Mouse (Mus musculus) intestine, embryonic 15.5 days (tissue): ENCODE data around the gene Pcsk6. TPM values are rescaled to one million over a fixed set of nuclear protein-coding genes. Genes with fewer than 3 reads are reported as not detected.
A peak's percentile ranks its signal among the peaks of the same experiment; 100 is the strongest.

Experiments
- ATAC-seq: fragments of 200-750 bp; cut with Nextera tagmentation; 2 replicates; pipeline ENCODE4 v1.8.0; 2017; ENCODE audit warnings: moderate TSS enrichment, moderate library complexity
- H3K27ac ChIP-seq: fragments of 300-500 bp; sonication (generic); 2 replicates; pipeline ENCODE4 v1.5.1; 2015; ENCODE audit warnings: mild to moderate bottlenecking, inconsistent platforms
- H3K27me3 ChIP-seq: fragments of 300-500 bp; sonication (generic); replicated peaks from 2 replicates; pipeline ENCODE4 v1.6.1; 2015; ENCODE audit warnings: inconsistent platforms
- H3K36me3 ChIP-seq: fragments of 300-500 bp; sonication (generic); 2 replicates; pipeline ENCODE4 v1.6.1; 2015; ENCODE audit warnings: inconsistent platforms
- H3K4me1 ChIP-seq: fragments of 300-500 bp; sonication (generic); replicated peaks from 2 replicates; pipeline ENCODE4 v1.6.1; 2015; ENCODE audit warnings: inconsistent platforms
- H3K4me2 ChIP-seq: fragments of 300-500 bp; sonication (generic); replicated peaks from 2 replicates; pipeline ENCODE4 v1.6.1; 2015; ENCODE audit warnings: mild to moderate bottlenecking, inconsistent platforms
- H3K4me3 ChIP-seq: fragments of 300-500 bp; sonication (generic); replicated peaks from 2 replicates; pipeline ENCODE4 v1.5.1; 2015; ENCODE audit warnings: inconsistent platforms
- H3K9ac ChIP-seq: fragments of 300-500 bp; sonication (generic); 2 replicates; pipeline ENCODE4 v1.6.1; 2015; ENCODE audit warnings: inconsistent platforms
- H3K9me3 ChIP-seq: fragments of 300-500 bp; sonication (generic); 2 replicates; pipeline ENCODE4 v1.6.1; 2016; ENCODE audit warnings: inconsistent platforms
- WGBS: fragments of 180-500 bp; shearing (Covaris S2); methylation state at CpG from one replicate; pipeline ENCODE4 v1.1.7; 2015; 5-methylcytosine and 5-hydroxymethylcytosine counted together
- polyA plus RNA-seq: library from polyadenylated mRNA; unstranded; fragments of >200 nt; fragmentation: Nextera tagmentation; extraction: Ambion mirVana; gene quantifications from 2 replicates; pipeline ENCODE4 v1.2.1, GENCODE M21; 2015

Pcsk6 gene
- polyA plus RNA-seq, 1 experiment from 2014 or later, result 2.6 TPM

DNA sequence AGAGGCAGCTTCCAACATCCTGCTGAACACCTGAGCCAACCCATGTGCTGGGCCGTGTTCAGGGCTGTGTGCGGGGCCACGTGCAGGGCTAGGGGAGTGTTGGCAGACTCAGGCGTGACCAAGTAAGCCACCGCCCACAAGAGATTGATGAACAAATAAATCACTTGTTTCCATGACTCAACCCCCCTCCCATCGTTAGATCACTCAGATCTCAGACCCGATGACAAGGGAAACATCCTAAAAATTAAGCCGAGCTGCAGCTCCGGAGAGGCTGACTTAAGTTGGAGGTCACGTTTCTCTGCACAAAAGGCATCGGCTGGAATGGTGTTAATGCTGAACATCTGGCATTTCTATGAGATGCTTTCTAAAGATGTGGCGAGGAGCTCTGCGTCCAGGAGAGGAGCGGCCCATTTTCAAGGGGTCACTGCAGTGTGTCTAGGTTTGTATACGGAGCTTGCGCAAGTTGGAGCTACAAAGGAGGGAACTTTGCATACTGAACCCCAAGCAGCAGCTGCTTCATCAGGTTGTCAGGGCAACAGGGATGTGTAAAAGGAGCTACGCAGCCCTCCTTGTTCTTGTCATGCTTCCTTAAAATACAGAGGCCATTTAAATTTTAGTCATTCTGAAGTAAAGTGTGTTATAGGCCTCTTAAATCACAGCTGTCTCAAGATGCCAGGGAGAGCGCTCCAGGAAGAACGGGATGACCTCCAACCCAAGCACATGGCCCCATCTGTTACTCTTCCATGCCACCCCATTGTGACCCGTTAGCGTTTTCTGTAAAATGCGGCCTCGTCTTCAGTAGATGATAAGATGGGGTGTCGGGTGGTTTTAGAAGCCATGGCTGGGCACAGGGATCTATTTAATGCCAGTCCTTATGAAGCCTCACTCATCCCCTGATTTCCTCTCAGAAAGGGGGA is 94.0 kb downstream of the Pcsk6 start:
- H3K4me2 ChIP-seq, result no peak overlapping the region

DNA sequence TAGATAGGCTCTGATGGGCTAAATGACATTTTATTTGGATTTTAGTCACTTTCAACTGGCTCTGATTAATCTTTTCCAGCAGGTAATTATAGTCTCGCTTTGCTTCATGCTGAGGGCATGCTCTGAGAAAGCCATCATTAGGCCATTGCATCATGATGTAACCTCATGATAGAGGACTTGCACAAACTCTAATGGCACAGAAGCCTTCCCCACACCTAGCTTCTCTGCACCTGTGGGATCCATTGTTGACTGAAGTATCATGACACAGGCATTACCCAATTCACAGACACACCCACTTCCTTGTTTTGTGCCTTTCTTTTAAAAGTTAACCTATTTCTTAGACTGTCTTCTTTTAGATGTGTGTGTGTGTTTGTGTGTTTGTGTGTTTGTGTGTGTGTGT is 95.7 kb downstream of the Pcsk6 start:
- Histone ChIP-seq H3K36me3 (no peaks in the 10 kb centered on the region), H3K27me3 (no peaks in the 10 kb centered on the region), H3K4me1 (no peaks in the 10 kb centered on the region), H3K4me3 (no peak overlapping the region), H3K9ac (no peak overlapping the region), H3K9me3 (no peaks in the 10 kb centered on the region), H3K27ac (no peak overlapping the region), H3K4me2 (no peak overlapping the region)
- ATAC-seq, result peak; percentile 24; the same call in 1 of the 2 replicates
- WGBS, result 87% methylated on average over 1 of the region's 1 CpGs

More for the DNA sequence above, 94.0 kb downstream of the Pcsk6 start:
- Histone ChIP-seq H3K27ac (no peak overlapping the region), H3K4me3 (no peak overlapping the region), H3K9me3 (no peaks in the 10 kb centered on the region), H3K27me3 (no peaks in the 10 kb centered on the region), H3K4me1 (no peaks in the 10 kb centered on the region), H3K36me3 (no peaks in the 10 kb centered on the region), H3K9ac (no peak overlapping the region)
- whole genome bisulfite sequencing, result 65% methylated on average over 24 of the region's 24 CpGs
- ATAC-seq, result no peak

DNA sequence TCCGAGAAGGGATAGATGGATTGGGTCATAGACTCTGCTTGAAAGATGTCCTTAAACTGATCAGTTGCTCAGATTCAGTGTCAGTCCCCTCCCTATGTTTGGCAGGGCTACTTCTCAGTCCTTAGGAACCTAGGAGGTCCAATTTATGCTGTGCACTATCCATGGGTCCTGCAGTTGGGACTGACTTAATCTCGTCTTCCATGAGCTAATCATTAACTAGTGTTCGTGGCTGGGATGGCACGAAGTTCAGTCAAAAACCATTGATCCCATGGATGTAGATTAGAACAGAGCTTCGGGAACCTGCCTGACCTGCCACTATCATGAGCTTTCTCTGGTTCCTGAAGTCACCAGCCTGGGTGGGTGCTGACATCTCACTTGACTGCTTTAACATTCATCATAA is 96.6 kb downstream of the Pcsk6 start:
- Histone ChIP-seq H3K4me2 (no peak overlapping the region), H3K9me3 (no peaks in the 10 kb centered on the region), H3K9ac (no peak overlapping the region), H3K4me3 (no peak overlapping the region), H3K36me3 (no peaks in the 10 kb centered on the region), H3K4me1 (no peaks in the 10 kb centered on the region), H3K27ac (no peak overlapping the region), H3K27me3 (no peaks in the 10 kb centered on the region)
- WGBS, result 64% methylated on average over 5 of the region's 5 CpGs
- peak; percentile 76 for ATAC-seq

DNA sequence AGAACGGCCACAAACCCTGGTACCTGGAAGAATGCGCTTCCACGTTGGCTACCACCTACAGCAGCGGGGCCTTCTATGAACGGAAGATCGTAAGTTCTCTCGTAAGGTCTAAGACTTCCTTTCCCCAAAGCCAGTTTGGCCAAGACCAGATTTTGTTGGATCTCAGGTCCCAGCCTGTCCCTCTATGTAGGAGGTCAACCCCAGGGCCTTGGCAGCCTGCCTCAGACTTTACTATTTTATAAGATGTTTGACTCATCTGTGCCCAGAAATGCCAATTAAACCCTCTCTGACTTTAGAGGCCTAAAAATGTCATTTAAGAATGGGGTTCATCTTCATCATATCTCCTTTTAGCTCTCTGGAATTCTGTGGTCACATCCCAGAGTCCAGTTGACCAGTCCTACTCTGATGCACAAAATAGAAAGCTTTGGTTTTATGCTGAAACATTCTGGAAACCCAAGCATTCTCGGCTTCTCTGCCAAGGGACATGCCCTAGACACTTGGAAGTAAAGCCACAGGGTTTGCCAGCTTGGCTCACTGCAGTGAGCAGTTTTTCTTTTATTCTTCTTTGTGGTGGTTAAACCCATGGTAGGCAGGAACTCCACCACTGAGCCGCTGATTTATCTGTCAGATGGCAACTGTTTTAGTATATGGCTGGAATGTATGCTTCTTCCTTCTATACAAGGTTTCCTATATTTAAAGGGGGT is 97.8 kb downstream of the Pcsk6 start:
- WGBS, result 94% methylated on average over 9 of the region's 9 CpGs
- ATAC-seq, result no peak

DNA sequence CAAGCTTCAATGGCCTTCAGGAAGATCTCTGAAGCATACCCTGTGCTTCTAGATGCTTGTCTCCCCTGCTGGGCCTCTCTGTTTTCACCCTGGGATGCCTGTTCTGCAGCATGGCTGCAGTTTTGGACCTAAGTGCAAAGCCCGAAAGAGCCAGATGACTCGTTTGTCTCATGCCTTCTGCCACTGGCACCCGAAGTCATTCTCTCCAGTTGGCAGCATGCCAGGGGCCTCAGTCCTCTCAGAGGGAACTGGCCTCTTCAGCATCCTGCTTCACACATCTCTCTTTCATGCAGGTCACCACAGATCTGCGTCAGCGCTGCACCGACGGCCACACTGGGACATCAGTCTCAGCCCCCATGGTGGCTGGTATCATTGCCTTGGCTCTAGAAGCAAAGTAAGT is 101.1 kb downstream of the Pcsk6 start:
- Histone ChIP-seq H3K9ac (no peak overlapping the region), H3K4me1 (no peaks in the 10 kb centered on the region), H3K4me3 (no peak overlapping the region), H3K36me3 (no peaks in the 10 kb centered on the region), H3K27me3 (no peaks in the 10 kb centered on the region), H3K4me2 (no peak overlapping the region), H3K9me3 (no peaks in the 10 kb centered on the region), H3K27ac (no peak overlapping the region)
- no peak for ATAC-seq
- WGBS, result 82% methylated on average over 7 of the region's 7 CpGs

More for the DNA sequence above, 97.8 kb downstream of the Pcsk6 start:
- no peaks in the 10 kb centered on the region for H3K4me1 ChIP-seq
- no peaks in the 10 kb centered on the region for H3K9me3 ChIP-seq
- H3K36me3 ChIP-seq, result no peaks in the 10 kb centered on the region
- H3K4me2 ChIP-seq, result no peak overlapping the region
- H3K27ac ChIP-seq, result no peak overlapping the region
- H3K4me3 ChIP-seq, result no peak overlapping the region
- no peak overlapping the region for H3K9ac ChIP-seq
- H3K27me3 ChIP-seq, result no peaks in the 10 kb centered on the region

DNA sequence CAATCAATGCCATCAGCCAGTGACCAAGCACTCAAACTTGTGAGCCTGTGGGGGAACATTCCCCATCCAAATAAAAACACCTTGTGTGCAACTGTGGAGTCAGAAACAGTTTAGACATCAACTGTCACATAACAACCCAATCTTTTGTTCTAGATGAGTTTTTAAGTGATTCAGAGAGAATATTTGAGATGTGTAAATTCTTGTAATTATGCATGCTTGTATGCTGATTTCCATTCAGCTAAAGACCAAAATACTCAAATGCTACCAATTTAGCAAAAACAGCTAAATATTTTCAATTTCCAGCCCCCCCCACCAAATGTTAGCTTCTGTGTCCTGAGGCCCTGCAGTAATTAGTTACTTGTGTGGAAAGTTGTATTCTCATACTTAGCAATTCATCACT is 102.9 kb downstream of the Pcsk6 start:
- no peak for ATAC-seq

DNA sequence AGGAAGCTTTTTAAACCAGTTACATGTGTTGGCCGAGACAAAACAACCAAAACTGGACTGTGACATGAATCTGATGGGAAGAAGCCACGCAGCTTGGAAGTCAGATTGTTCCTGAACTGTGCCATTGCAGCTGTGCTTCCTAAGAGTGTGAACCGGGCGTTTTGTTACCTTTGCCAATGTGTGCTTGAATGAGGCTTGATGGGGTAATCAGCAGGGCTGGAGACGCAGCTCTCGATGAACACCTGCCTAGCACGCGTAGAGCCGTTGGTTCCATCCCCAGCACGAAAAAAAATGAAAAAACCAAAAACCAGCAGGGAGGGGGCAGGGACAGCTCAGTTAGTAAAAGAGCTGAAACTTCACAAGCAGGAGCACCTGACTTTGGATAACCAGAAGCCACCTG is 109.8 kb downstream of the Pcsk6 start:
- H3K27me3 ChIP-seq, result no peaks in the 10 kb centered on the region
- no peak overlapping the region for H3K9ac ChIP-seq
- H3K4me2 ChIP-seq, result no peak overlapping the region
- no peak overlapping the region for H3K27ac ChIP-seq
- H3K4me1 ChIP-seq, result no peaks in the 10 kb centered on the region
- 88% methylated on average over 10 of the region's 10 CpGs for WGBS
- no peak overlapping the region for H3K4me3 ChIP-seq
- no peaks in the 10 kb centered on the region for H3K36me3 ChIP-seq
- ATAC-seq, result no peak
- H3K9me3 ChIP-seq, result no peaks in the 10 kb centered on the region

More for the DNA sequence above, 102.9 kb downstream of the Pcsk6 start:
- no peak overlapping the region for H3K27ac ChIP-seq
- H3K27me3 ChIP-seq, result no peaks in the 10 kb centered on the region
- H3K4me2 ChIP-seq, result no peak overlapping the region
- H3K36me3 ChIP-seq, result no peaks in the 10 kb centered on the region
- no peaks in the 10 kb centered on the region for H3K9me3 ChIP-seq
- no peak overlapping the region for H3K9ac ChIP-seq
- H3K4me1 ChIP-seq, result no peaks in the 10 kb centered on the region
- no peak overlapping the region for H3K4me3 ChIP-seq

DNA sequence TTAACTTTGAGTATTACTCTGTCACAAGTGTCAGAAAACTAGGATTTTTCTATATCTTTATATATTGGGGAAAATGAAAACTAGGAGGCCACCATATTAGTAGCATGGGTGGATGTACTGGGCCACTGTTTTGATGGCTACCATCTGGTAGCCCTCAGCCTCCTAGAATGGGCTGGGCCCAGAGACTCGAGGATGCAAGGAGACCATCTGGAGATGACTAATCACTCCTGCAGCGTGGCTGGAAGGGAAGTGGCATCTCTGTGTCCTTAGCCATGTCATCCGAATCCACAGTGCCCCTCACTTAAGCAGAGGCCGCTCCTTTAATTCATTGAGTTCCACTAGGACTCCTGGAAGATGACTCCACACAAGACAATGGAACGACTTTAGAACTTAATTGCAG is 115.8 kb downstream of the Pcsk6 start:
- Histone ChIP-seq H3K4me2 (no peak overlapping the region), H3K36me3 (no peaks in the 10 kb centered on the region), H3K27ac (no peak overlapping the region), H3K9ac (no peak overlapping the region), H3K4me3 (no peak overlapping the region), H3K4me1 (peaks cover 9% of the 10 kb centered on the region), H3K9me3 (no peaks in the 10 kb centered on the region), H3K27me3 (no peaks in the 10 kb centered on the region)
- no peak for ATAC-seq
- WGBS, result 58% methylated on average over 5 of the region's 5 CpGs

DNA sequence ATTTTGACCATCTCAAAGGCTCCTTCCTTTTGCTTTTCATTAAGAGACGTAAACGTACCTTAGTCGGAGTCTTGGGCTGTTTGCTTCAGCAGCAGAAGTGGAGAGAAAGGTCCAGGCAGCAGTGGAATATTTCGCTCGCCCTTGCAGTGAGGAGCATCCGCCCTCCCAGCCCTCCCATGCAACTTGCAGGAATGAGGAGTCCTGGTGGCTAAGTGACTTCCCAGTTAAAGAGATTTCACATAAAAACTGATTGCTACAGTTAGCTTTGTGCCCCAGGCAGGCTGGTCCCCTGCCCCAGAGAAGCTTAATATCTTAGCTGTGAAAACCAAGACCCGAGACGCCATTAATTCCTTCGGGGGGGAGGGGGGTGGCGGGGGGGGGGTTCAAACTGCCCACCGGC is 116.4 kb downstream of the Pcsk6 start:
- no peaks in the 10 kb centered on the region for H3K27me3 ChIP-seq
- 82% methylated on average over 11 of the region's 11 CpGs for WGBS
- H3K9ac ChIP-seq, result no peak overlapping the region
- H3K4me1 ChIP-seq, result peaks cover 9% of the 10 kb centered on the region
- ATAC-seq, result no peak
- H3K4me2 ChIP-seq, result no peak overlapping the region
- H3K9me3 ChIP-seq, result no peaks in the 10 kb centered on the region
- H3K27ac ChIP-seq, result no peak overlapping the region
- H3K36me3 ChIP-seq, result no peaks in the 10 kb centered on the region
- H3K4me3 ChIP-seq, result no peak overlapping the region

DNA sequence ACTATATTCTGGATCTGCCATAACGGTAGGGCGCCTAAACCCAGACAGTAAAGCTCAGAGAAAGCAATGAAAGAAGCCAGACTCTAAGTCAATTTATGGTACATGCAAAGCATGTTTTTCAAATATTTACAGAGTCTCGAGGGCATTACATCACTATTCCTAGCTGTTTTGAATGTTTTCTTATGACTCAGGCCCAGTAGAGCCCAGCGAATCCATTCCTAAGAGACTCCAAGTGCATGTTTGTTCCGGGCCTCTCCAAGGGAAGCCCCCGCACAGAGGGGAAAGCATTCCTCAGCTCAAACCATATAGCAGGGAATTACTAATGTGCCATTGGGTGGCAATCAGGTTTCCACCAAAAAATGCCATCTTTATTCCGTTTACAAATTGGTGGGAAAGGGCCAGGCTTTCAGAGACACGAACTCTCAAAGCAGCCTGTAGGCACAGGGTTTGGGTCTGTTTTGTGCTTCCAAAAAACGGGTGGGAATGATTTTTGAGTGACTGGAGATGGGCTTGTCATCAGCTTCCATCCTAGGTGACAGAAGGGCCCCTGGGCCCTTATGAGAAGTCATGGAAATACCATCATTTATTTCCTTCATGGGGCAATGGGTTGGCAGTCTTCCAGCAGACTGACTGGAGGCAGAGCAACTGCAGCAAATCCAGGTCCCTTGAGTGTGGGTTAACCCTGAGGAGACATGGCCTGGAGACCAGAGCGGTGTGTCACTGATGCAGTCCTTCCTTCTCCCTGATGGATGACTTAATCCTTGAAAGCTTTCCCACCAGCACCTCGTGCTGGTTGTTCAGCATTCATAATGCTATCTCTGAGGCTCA is 117.7 kb downstream of the Pcsk6 start:
- H3K4me3 ChIP-seq, result no peak overlapping the region
- no peak overlapping the region for H3K9ac ChIP-seq
- 0 out of 2 replicates have a peak overlapping the region, but pooled peaks have one; percentile 14 for H3K27ac ChIP-seq
- peak; percentile 47; the same call in 1 of the 2 replicates for ATAC-seq
- no peaks in the 10 kb centered on the region for H3K36me3 ChIP-seq
- H3K4me1 ChIP-seq, result peaks cover 9% of the 10 kb centered on the region
- H3K9me3 ChIP-seq, result no peaks in the 10 kb centered on the region
- WGBS, result 59% methylated on average over 11 of the region's 11 CpGs
- no peak overlapping the region for H3K4me2 ChIP-seq
- no peaks in the 10 kb centered on the region for H3K27me3 ChIP-seq

DNA sequence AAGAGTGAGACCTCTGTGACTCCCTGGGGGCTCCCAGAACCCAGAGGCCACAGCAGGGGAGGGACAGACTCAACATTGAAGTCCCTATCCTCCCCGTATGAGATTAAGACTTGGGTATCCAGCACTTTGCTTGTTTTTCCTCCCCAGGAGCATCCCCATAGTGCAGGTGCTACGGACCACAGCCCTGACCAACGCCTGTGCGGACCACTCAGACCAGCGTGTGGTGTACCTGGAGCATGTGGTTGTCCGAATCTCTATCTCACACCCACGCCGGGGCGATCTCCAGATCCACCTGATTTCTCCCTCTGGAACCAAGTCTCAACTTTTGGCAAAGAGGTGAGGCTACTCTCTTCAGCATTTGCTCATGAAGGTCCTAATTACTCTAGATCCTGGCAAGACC is 118.5 kb downstream of the Pcsk6 start:
- Histone ChIP-seq H3K27me3 (no peaks in the 10 kb centered on the region), H3K27ac (no peak overlapping the region), H3K4me2 (no peak overlapping the region), H3K4me1 (peaks cover 9% of the 10 kb centered on the region), H3K9ac (no peak overlapping the region), H3K9me3 (no peaks in the 10 kb centered on the region), H3K4me3 (no peak overlapping the region), H3K36me3 (no peaks in the 10 kb centered on the region)
- 94% methylated on average over 9 of the region's 9 CpGs for WGBS
- ATAC-seq, result no peak

DNA sequence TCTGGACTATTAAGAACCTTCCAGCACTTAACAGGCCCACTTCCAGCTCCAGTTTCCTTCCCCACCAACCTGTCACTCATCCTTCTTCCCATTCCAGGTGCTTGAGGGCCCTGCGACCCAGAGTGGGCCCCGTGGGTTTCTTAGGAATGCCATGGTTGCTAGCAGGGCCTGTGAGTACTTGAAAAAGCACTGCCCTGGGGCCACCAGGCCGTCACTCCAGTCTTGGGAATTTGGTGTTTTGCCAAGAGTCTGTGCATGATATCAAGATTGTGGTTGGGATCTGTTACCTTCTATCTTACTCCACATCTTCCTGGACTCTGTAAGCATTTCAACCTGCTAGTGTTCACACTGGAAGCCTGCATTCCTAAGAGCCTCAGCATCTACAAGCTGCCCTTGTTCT is 120.5 kb downstream of the Pcsk6 start:
- no peak for ATAC-seq
- Histone ChIP-seq H3K4me1 (peaks cover 9% of the 10 kb centered on the region), H3K4me2 (no peak overlapping the region), H3K4me3 (no peak overlapping the region), H3K36me3 (no peaks in the 10 kb centered on the region), H3K27me3 (no peaks in the 10 kb centered on the region), H3K27ac (no peak overlapping the region), H3K9ac (no peak overlapping the region), H3K9me3 (no peaks in the 10 kb centered on the region)
- 65% methylated on average over 3 of the region's 3 CpGs for whole genome bisulfite sequencing
